Mouse (Mus musculus): ENCODE measurements at regions not wholly inside any gene's neighbourhood (a gene's known extent, or its start where the extent isn't known, plus 50 kb on each side); places are given as distances from the start of the nearest gene placed in this dataset.

DNA sequence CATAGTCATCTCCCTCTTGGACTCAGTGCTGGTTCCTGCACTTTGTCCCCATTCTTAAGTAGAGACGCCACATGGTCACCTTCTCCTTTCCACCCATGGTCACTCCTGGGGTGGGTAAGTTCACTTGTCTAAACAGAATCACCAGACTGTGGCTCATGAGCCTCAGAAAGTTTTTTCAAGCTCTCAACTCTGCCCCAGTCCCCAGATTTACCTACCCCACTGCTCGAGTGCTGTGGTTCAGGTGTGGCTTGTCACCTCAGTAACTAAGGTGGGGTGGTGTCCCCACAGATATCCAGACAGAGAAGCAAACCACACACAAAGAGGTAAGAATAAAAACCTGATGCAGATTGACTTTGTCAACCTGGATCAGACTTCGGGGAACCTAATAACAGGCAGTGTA is 87.6 kb downstream of the Rpl10-ps3 start:
- no peak for DNase-seq

- DNase-seq = no peak
These were observed 99.6 kb downstream of the Rpl10-ps3 start for GRCm38 (mm10) chr9:50244982-50245671.

- no peak for DNase-seq
These were observed 103.8 kb downstream of the Rpl10-ps3 start for GRCm38 (mm10) chr9:50240923-50241322.

GRCm38 (mm10) chr9:50235908-50236307 is 108.9 kb downstream of the Rpl10-ps3 start:
- no peak for DNase-seq

- DNase-seq = no peak
These were observed 110.1 kb downstream of the Rpl10-ps3 start for GRCm38 (mm10) chr9:50234655-50235054.

- DNase-seq = no peak
These were observed 111.7 kb downstream of the Rpl10-ps3 start for GRCm38 (mm10) chr9:50232958-50233510.

DNA sequence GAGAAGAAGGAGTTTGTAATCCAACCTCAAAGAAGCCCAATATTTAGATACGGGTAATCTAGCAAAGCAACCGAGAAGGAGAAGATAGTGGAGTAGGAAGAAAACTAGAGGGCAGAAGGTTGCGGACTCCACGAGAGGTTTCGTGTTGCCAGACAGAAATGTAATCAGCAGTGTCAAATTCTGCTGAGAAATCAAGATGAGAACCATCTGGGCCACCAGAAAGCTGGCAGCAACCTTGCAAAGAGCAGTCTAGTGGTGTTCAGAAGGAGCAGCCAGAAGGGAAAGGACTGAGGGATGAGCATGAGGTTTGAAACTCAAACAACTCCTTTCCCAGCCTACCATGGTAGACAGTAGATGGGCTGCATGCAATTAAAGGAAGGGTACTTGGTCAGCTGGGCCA is 134.3 kb downstream of the Rpl10-ps3 start:
- no peak for DNase-seq

GRCm38 (mm10) chr9:50199422-50200218 is 145.1 kb downstream of the Rpl10-ps3 start:
- no peak for DNase-seq

GRCm38 (mm10) chr9:50192400-50193110 is 152.2 kb downstream of the Rpl10-ps3 start:
- no peak for DNase-seq

GRCm38 (mm10) chr9:50191136-50191535 is 153.6 kb downstream of the Rpl10-ps3 start:
- no peak for DNase-seq

GRCm38 (mm10) chr9:50188576-50189070 is 156.1 kb downstream of the Rpl10-ps3 start:
- no peak for DNase-seq

GRCm38 (mm10) chr9:50181360-50181759 is 163.4 kb downstream of the Rpl10-ps3 start:
- DNase-seq = no peak

- no peak for DNase-seq
These were observed 168.6 kb downstream of the Rpl10-ps3 start for GRCm38 (mm10) chr9:50176131-50176530.

- DNase-seq = peak; percentile 69
These were observed 172.8 kb downstream of the Rpl10-ps3 start for GRCm38 (mm10) chr9:50171826-50172464.

GRCm38 (mm10) chr9:50171164-50171563 is 173.6 kb downstream of the Rpl10-ps3 start:
- no peak for DNase-seq

- no peak for DNase-seq
These were observed 174.1 kb downstream of the Rpl10-ps3 start for GRCm38 (mm10) chr9:50170637-50171036.

GRCm38 (mm10) chr9:50154618-50155017 is 190.2 kb downstream of the Rpl10-ps3 start:
- no peak for DNase-seq

DNA sequence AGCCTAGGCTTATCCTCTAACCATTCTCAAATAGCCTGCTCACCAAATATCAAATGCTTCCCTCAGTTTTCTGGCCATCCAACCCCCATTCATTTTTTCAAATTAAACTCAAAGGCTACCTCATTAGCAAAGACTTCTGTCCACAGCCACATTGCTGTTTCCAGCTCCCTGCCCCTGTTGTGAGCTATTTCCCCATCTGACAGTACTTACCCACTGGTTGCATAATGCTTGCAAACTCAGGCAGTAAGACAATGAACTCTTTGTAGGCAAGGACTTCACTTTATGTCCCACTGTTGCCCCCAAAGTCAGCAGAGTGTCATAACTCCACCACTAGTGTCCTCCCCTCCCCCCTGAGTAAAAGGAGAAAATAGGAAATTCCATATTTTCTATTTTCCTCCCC is 194.7 kb downstream of the Rpl10-ps3 start:
- no peak for DNase-seq

DNA sequence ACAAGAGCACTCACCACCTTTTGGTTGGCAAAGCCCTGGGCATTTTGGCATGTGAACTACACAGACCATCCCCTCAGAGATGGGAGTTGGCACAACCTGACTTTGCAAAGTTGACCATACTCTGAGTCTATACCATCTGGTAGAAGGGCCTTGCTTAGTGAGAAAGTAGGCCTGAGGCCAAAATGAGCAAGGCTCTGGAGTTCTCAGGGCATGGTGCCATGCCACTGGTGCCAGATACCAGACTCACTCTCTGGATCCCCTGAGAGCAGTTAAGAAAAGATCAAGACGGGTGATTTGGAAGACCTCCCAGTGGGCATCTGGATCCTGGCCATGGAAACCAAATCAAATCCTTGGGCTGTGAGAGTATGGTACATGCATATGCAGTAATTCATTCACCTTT is 202.0 kb downstream of the Rpl10-ps3 start:
- DNase-seq = no peak

- no peak for DNase-seq
These were observed 202.7 kb downstream of the Rpl10-ps3 start for GRCm38 (mm10) chr9:50142091-50142490.

DNA sequence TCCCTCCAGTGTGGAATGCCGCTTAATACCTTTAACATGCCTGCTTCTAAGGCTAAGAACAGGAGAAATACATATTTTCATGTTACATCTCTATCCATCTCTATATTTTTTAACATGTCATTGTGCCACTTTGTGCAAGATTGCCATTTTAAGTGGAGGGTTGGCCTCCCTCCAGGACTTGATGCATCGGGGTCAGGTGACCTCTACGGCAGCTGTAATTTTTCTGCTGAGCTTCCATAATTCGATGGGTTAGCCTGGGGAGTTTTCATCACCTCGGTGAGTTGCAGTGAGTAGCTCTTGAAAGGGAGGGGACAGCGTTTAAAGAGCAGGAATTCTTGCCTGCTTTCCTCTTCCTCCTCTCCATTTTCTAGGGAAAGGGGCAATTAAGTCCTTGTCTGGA is 203.6 kb downstream of the Rpl10-ps3 start:
- DNase-seq = no peak

GRCm38 (mm10) chr9:50138341-50138978 is 206.3 kb downstream of the Rpl10-ps3 start:
- no peak for DNase-seq
